Mouse (Mus musculus) MEL (cell line): Measurements from ENCODE around the gene Olfr549. TPM values are rescaled to one million over a fixed set of nuclear protein-coding genes. Genes with fewer than 3 reads are reported as not detected.
A peak's percentile ranks its signal among the peaks of the same experiment; 100 is the strongest.

Experiments used
- DNase-seq: peaks from one replicate; pipeline ENCODE4 v3.0.0; 2011; ENCODE audit warnings: low read depth, low spot score
- H3K27ac ChIP-seq: 2 replicates; pipeline ENCODE4 v1.5.1; 2012; ENCODE audit warnings: low read depth, mild to moderate bottlenecking, control low read depth, low read length, moderate library complexity; ENCODE audit not compliant: control insufficient read depth
- H3K27me3 ChIP-seq, 2 experiments: fragments of 150-350 bp in 1 of 2; sonication (generic) in 1 of 2; 2 replicates each; pipeline ENCODE4 v1.6.1; 2012; ENCODE audit warnings: low read length in 2 of 2, mild to moderate bottlenecking in 2 of 2, improper control_type of control experiment in 1 of 2, moderate library complexity in 1 of 2; ENCODE audit not compliant: insufficient read depth in 2 of 2, control insufficient read depth in 1 of 2
- H3K36me3 ChIP-seq, 2 experiments: 2 replicates each; pipeline ENCODE4 v1.6.1; 2012 to 2014; ENCODE audit warnings: low read length in 2 of 2, improper control_type of control experiment in 1 of 2, inconsistent platforms in 1 of 2, mild to moderate bottlenecking in 1 of 2; ENCODE audit not compliant: insufficient read depth in 2 of 2, control insufficient read depth in 1 of 2
- H3K4me1 ChIP-seq, 2 experiments: fragments of 150-350 bp in 1 of 2; sonication (generic) in 1 of 2; 2 replicates each; pipeline ENCODE4 v1.6.1; 2012; ENCODE audit warnings: low read length in 2 of 2, improper control_type of control experiment in 1 of 2, mild to moderate bottlenecking in 1 of 2; ENCODE audit not compliant: insufficient read depth in 2 of 2, control insufficient read depth in 1 of 2
- H3K4me3 ChIP-seq, 2 experiments: fragments of 150-350 bp in 1 of 2; sonication (generic) in 1 of 2; 2 replicates each; pipeline ENCODE4 v1.5.1; 2012; ENCODE audit warnings: low read depth in 2 of 2, low read length in 2 of 2, mild to moderate bottlenecking in 2 of 2, moderate library complexity in 2 of 2, control low read depth in 1 of 2, improper control_type of control experiment in 1 of 2; ENCODE audit not compliant: control insufficient read depth in 1 of 2, insufficient read depth in 1 of 2
- H3K79me2 ChIP-seq: 2 replicates; pipeline ENCODE4 v1.6.1; 2012; ENCODE audit warnings: mild to moderate bottlenecking, low read length, moderate library complexity; ENCODE audit not compliant: control insufficient read depth, poor library complexity, insufficient read depth
- H3K9ac ChIP-seq: 2 replicates; pipeline ENCODE4 v1.6.1; 2012; ENCODE audit warnings: low read depth, mild to moderate bottlenecking, control low read depth, low read length, moderate library complexity; ENCODE audit not compliant: control insufficient read depth, poor library complexity, severe bottlenecking
- H3K9me3 ChIP-seq: fragments of 150-350 bp; sonication (generic); replicated peaks from 2 replicates; pipeline ENCODE4 v1.6.1; 2012; ENCODE audit warnings: mild to moderate bottlenecking, low read length, improper control_type of control experiment, moderate library complexity; ENCODE audit not compliant: insufficient read depth
- BHLHE40 ChIP-seq: IDR thresholded peaks from 2 replicates; pipeline ENCODE4 v1.6.1; 2012; ENCODE audit warnings: low read depth, mild to moderate bottlenecking, inconsistent platforms, low read length, improper control_type of control experiment, borderline replicate concordance
- CHD2 ChIP-seq: IDR thresholded peaks from 2 replicates; pipeline ENCODE4 v1.6.1; 2011; ENCODE audit warnings: low read length, improper control_type of control experiment
- CTCF ChIP-seq, 3 experiments: IDR thresholded peaks in 2 of 3; conservative IDR thresholded peaks in 1 of 3; 2 replicates each; pipeline ENCODE4 v1.5.1; 2011 to 2012; ENCODE audit warnings: low read length in 3 of 3, low read depth in 2 of 3, mild to moderate bottlenecking in 2 of 3, improper control_type of control experiment in 1 of 3, inconsistent platforms in 1 of 3, mixed read lengths in 1 of 3, moderate library complexity in 1 of 3; ENCODE audit not compliant: control insufficient read depth in 1 of 3, insufficient read depth in 1 of 3, poor library complexity in 1 of 3, severe bottlenecking in 1 of 3
- E2F4 ChIP-seq: IDR thresholded peaks from 2 replicates; pipeline ENCODE4 v1.6.1; 2011; ENCODE audit warnings: low read depth, low read length, improper control_type of control experiment, borderline replicate concordance
- ELF1 ChIP-seq: IDR thresholded peaks from 2 replicates; pipeline ENCODE4 v1.6.1; 2014; ENCODE audit warnings: low read depth, mild to moderate bottlenecking, inconsistent platforms, low read length, improper control_type of control experiment, moderate library complexity
- EP300 ChIP-seq, 2 experiments: IDR thresholded peaks; 2 replicates each; pipeline ENCODE4 v1.6.1; 2011; ENCODE audit warnings: improper control_type of control experiment in 2 of 2, low read length in 2 of 2, low read depth in 1 of 2, mild to moderate bottlenecking in 1 of 2
- ETS1 ChIP-seq: IDR thresholded peaks from 2 replicates; pipeline ENCODE4 v1.6.1; 2012; ENCODE audit warnings: low read depth, mild to moderate bottlenecking, inconsistent platforms, low read length, improper control_type of control experiment, moderate library complexity
- GABPA ChIP-seq: IDR thresholded peaks from 2 replicates; pipeline ENCODE4 v1.6.1; 2012; ENCODE audit warnings: low read depth, mild to moderate bottlenecking, inconsistent platforms, low read length, improper control_type of control experiment, moderate library complexity
- GATA1 ChIP-seq: IDR thresholded peaks from 2 replicates; pipeline ENCODE4 v1.6.1; 2011; ENCODE audit warnings: low read depth, low read length, improper control_type of control experiment
- MAFK ChIP-seq: IDR thresholded peaks from 2 replicates; pipeline ENCODE4 v1.6.1; 2011; ENCODE audit warnings: low read depth, mild to moderate bottlenecking, low read length, improper control_type of control experiment, borderline replicate concordance
- MAZ ChIP-seq: IDR thresholded peaks from 2 replicates; pipeline ENCODE4 v1.6.1; 2012; ENCODE audit warnings: low read depth, mild to moderate bottlenecking, inconsistent platforms, low read length, improper control_type of control experiment
- MYB ChIP-seq: IDR thresholded peaks from 2 replicates; pipeline ENCODE4 v1.6.1; 2011; ENCODE audit warnings: mild to moderate bottlenecking, low read depth, low read length, improper control_type of control experiment
- MYC ChIP-seq: IDR thresholded peaks from 2 replicates; pipeline ENCODE4 v1.6.1; 2011; ENCODE audit warnings: low read depth, mild to moderate bottlenecking, low read length, improper control_type of control experiment, moderate library complexity
- NELFE ChIP-seq: IDR thresholded peaks from 2 replicates; pipeline ENCODE4 v1.6.1; 2011; ENCODE audit warnings: low read depth, low read length, improper control_type of control experiment
- POLR2A ChIP-seq, 2 experiments: IDR thresholded peaks; 2 replicates each; pipeline ENCODE4 v1.6.1; 2011 to 2012; ENCODE audit warnings: low read length in 2 of 2, mild to moderate bottlenecking in 2 of 2, control low read depth in 1 of 2, improper control_type of control experiment in 1 of 2, low read depth in 1 of 2, moderate library complexity in 1 of 2; ENCODE audit not compliant: control insufficient read depth in 1 of 2, insufficient read depth in 1 of 2, poor library complexity in 1 of 2
- RCOR1 ChIP-seq: IDR thresholded peaks from 2 replicates; pipeline ENCODE4 v1.6.1; 2012; ENCODE audit warnings: low read depth, mild to moderate bottlenecking, inconsistent platforms, low read length, improper control_type of control experiment
- SIN3A ChIP-seq: IDR thresholded peaks from 2 replicates; pipeline ENCODE4 v1.6.1; 2012; ENCODE audit warnings: low read length, improper control_type of control experiment, inconsistent platforms
- SMC3 ChIP-seq: IDR thresholded peaks from 2 replicates; pipeline ENCODE4 v1.6.1; 2011; ENCODE audit warnings: low read depth, low read length, improper control_type of control experiment
- TAL1 ChIP-seq: IDR thresholded peaks from 2 replicates; pipeline ENCODE4 v1.6.1; 2012; ENCODE audit warnings: mild to moderate bottlenecking, inconsistent platforms, low read length, moderate library complexity, mixed read lengths
- TCF12 ChIP-seq: IDR thresholded peaks from 2 replicates; pipeline ENCODE4 v1.6.1; 2014; ENCODE audit warnings: low read depth, mild to moderate bottlenecking, inconsistent platforms, low read length, improper control_type of control experiment, moderate library complexity
- USF1 ChIP-seq: IDR thresholded peaks from 2 replicates; pipeline ENCODE4 v1.6.1; 2014; ENCODE audit warnings: low read depth, mild to moderate bottlenecking, inconsistent platforms, low read length, improper control_type of control experiment, moderate library complexity
- USF2 ChIP-seq, 2 experiments: IDR thresholded peaks; 2 replicates each; pipeline ENCODE4 v1.6.1; 2011 to 2012; ENCODE audit warnings: improper control_type of control experiment in 2 of 2, low read length in 2 of 2, borderline replicate concordance in 1 of 2, inconsistent platforms in 1 of 2, low read depth in 1 of 2, mild to moderate bottlenecking in 1 of 2; ENCODE audit not compliant: insufficient read depth in 1 of 2
- ZKSCAN1 ChIP-seq: IDR thresholded peaks from 2 replicates; pipeline ENCODE4 v1.6.1; 2012; ENCODE audit warnings: low read depth, mild to moderate bottlenecking, inconsistent platforms, low read length, improper control_type of control experiment, moderate library complexity
- ZNF384 ChIP-seq: IDR thresholded peaks from 2 replicates; pipeline ENCODE4 v1.6.1; 2012; ENCODE audit warnings: low read depth, mild to moderate bottlenecking, inconsistent platforms, low read length, improper control_type of control experiment
- polyA plus RNA-seq, 2 experiments: library from polyadenylated mRNA; stranded (reverse) in 1 of 2; unstranded in 1 of 2; fragments of >175 nt in 1 of 2; fragments of >200 nt in 1 of 2; gene quantifications; 2 replicates each; pipeline versions ENCODE4 v1.2.1 to v1.2.4; 2012; ENCODE audit warnings: low replicate concordance in 2 of 2, low read depth in 1 of 2; ENCODE audit not compliant: insufficient read length in 2 of 2, insufficient read depth in 1 of 2, missing spikeins in 1 of 2
- total RNA-seq: library from RNA; depleted of rRNA; stranded (reverse); fragments of 300-350 nt; gene quantifications from 2 replicates; pipeline ENCODE4 v1.2.3, GENCODE M21; 2012

Olfr549 gene
- total and polyA plus RNA-seq, 3 experiments = not detected

- no peak within 1 kb of the TSS for H3K9ac ChIP-seq
- no peaks in the 10 kb centered on the region for H3K36me3 ChIP-seq
- no peak within 1 kb of the TSS for H3K4me3 ChIP-seq
- no peak for DNase-seq
- no peaks in the 10 kb centered on the region for H3K4me1 ChIP-seq
- no peak within 1 kb of the TSS for H3K27ac ChIP-seq
- no peaks in the 10 kb centered on the region for H3K79me2 ChIP-seq
- H3K9me3 ChIP-seq = no peaks in the 10 kb centered on the region
- H3K27me3 ChIP-seq = peaks cover 5 to 16% of the 10 kb centered on the region in 2 experiments
- TF ChIP-seq TAL1 (no peak), USF1 (no peak), ZNF384 (no peak), TCF12 (no peak), POLR2A (IDR thresholded peaks at IDR 0.05; ENCODE audit: control insufficient read depth in 1 of 2, insufficient read depth in 1 of 2, low read depth in 1 of 2, low read length in 2 of 2, poor library complexity in 1 of 2) (no peak), BHLHE40 (no peak), MYC (no peak), MYB (no peak), ETS1 (no peak), E2F4 (no peak), CHD2 (no peak), GABPA (no peak), RCOR1 (no peak), EP300 (IDR thresholded peaks at IDR 0.05; ENCODE audit: low read depth in 1 of 2, low read length in 2 of 2) (no peak), MAZ (no peak), ZKSCAN1 (no peak), USF2 (IDR thresholded peaks at IDR 0.05; ENCODE audit: borderline replicate concordance in 1 of 2, insufficient read depth in 1 of 2, low read depth in 1 of 2, low read length in 2 of 2) (no peak), NELFE (no peak)
Observed at GRCm38 (mm10) chr7:102540596-102540995, 9.1 kb upstream of the Olfr549 start, which contains the start of gene Olfr548-ps1. TSS of gene Olfr548-ps1 (plus strand) at chr7:102540896.

- Histone ChIP-seq H3K27me3 (peaks cover 7 to 18% of the 10 kb centered on the region in 2 experiments), H3K36me3 (no peaks in the 10 kb centered on the region), H3K4me1 (no peaks in the 10 kb centered on the region), H3K9me3 (no peaks in the 10 kb centered on the region), H3K79me2 (no peaks in the 10 kb centered on the region), H3K9ac (no peak overlapping the region), H3K27ac (no peak overlapping the region), H3K4me3 (no peak overlapping the region)
- TF ChIP-seq POLR2A (IDR thresholded peaks at IDR 0.05; ENCODE audit: control insufficient read depth in 1 of 2, insufficient read depth in 1 of 2, low read depth in 1 of 2, low read length in 2 of 2, poor library complexity in 1 of 2) (no peak), MYC (no peak), GATA1 (no peak), CTCF (IDR thresholded peaks at IDR 0.05 in 2 of 3, conservative IDR thresholded peaks at IDR 0.05 in 1 of 3; ENCODE audit: control insufficient read depth in 1 of 3, insufficient read depth in 1 of 3, low read depth in 2 of 3, low read length in 3 of 3, poor library complexity in 1 of 3, severe bottlenecking in 1 of 3) (peak in 1 of 3 experiments; percentile 39; a peak in 2 of 6 replicates), NELFE (no peak), ZNF384 (no peak), MAZ (no peak), CHD2 (no peak), MAFK (no peak), SIN3A (no peak), ELF1 (0 out of 2 replicates have a peak, but pooled peaks have one; percentile 28), SMC3 (peak; percentile 21; the same call in 1 of the 2 replicates)
- DNase-seq = peak; percentile 41
Observed at GRCm38 (mm10) chr7:102541251-102541650, 8.4 kb upstream of the Olfr549 start.
